Mouse (Mus musculus) midbrain, embryonic 10.5 days (tissue): ENCODE measurements around the gene Rgl1. TPM values are rescaled to one million over a fixed set of nuclear protein-coding genes. Genes with fewer than 3 reads are reported as not detected.

Experiments used
- DNase-seq: peaks from one replicate; pipeline ENCODE4 v3.0.0-alpha.2; 2017; ENCODE audit warnings: low spot score
- H3K27ac ChIP-seq: fragments of 300-500 bp; sonication (generic); replicated peaks from 2 replicates; pipeline ENCODE4 v1.5.1; 2016; ENCODE audit warnings: mild to moderate bottlenecking
- H3K27me3 ChIP-seq: fragments of 300-500 bp; sonication (generic); 2 replicates; pipeline ENCODE4 v1.6.1; 2016; ENCODE audit warnings: low read depth, mild to moderate bottlenecking; ENCODE audit not compliant: poor library complexity, severe bottlenecking
- H3K36me3 ChIP-seq: fragments of 300-500 bp; sonication (generic); 2 replicates; pipeline ENCODE4 v1.6.1; 2016; ENCODE audit warnings: mild to moderate bottlenecking, moderate library complexity
- H3K4me1 ChIP-seq: fragments of 300-500 bp; sonication (generic); 2 replicates; pipeline ENCODE4 v1.6.1; 2016
- H3K4me3 ChIP-seq: fragments of 300-500 bp; sonication (generic); 2 replicates; pipeline ENCODE4 v1.5.1; 2016; ENCODE audit warnings: mild to moderate bottlenecking, moderate library complexity
- H3K9me3 ChIP-seq: fragments of 300-500 bp; sonication (generic); replicated peaks from 2 replicates; pipeline ENCODE4 v1.6.1; 2016; ENCODE audit warnings: mild to moderate bottlenecking
- WGBS: fragments of 180-500 bp; shearing (Covaris S2); methylation state at CpG from one replicate; pipeline ENCODE4 v1.1.7; 2016; 5-methylcytosine and 5-hydroxymethylcytosine counted together
- polyA plus RNA-seq: library from polyadenylated mRNA; unstranded; fragments of >200 nt; fragmentation: Nextera tagmentation; extraction: Ambion mirVana; gene quantifications from 2 replicates; pipeline ENCODE4 v1.2.1, GENCODE M21; 2016

Rgl1 gene
- polyA plus RNA-seq, 1 experiment from 2014 or later: 23.2 TPM

GRCm38 (mm10) chr1:152553912-152554547, 212.1 kb downstream of the Rgl1 start:
- H3K4me1 ChIP-seq: peaks cover 37% of the 10 kb centered on the region
- 82% methylated on average over 15 of the region's 15 CpGs for WGBS

GRCm38 (mm10) chr1:152550973-152551372, 215.2 kb downstream of the Rgl1 start:
- H3K27me3 ChIP-seq: no peaks in the 10 kb centered on the region
- 91% methylated on average over 3 of the region's 3 CpGs for WGBS

More at GRCm38 (mm10) chr1:152553912-152554547, 212.1 kb downstream of the Rgl1 start:
- no peak overlapping the region for H3K4me3 ChIP-seq
- H3K9me3 ChIP-seq: no peaks in the 10 kb centered on the region
- peaks cover 43% of the 10 kb centered on the region for H3K36me3 ChIP-seq
- peaks cover 15% of the 10 kb centered on the region; the same call in 1 of the 2 replicates for H3K27me3 ChIP-seq
- 0 out of 2 replicates have a peak overlapping the region, but pooled peaks have one; percentile 7 for H3K27ac ChIP-seq
- no peak for DNase-seq

GRCm38 (mm10) chr1:152550544-152550943, 215.6 kb downstream of the Rgl1 start:
- H3K4me3 ChIP-seq: no peak overlapping the region
- H3K36me3 ChIP-seq: peaks cover 72% of the 10 kb centered on the region
- WGBS: 84% methylated on average over 2 of the region's 2 CpGs
- no peak overlapping the region for H3K27ac ChIP-seq
- no peaks in the 10 kb centered on the region for H3K27me3 ChIP-seq
- H3K9me3 ChIP-seq: 0 out of 2 replicates have a peak, but pooled peaks cover 3% of the 10 kb centered on the region
- H3K4me1 ChIP-seq: peaks cover 15% of the 10 kb centered on the region
- no peak for DNase-seq

More at GRCm38 (mm10) chr1:152550973-152551372, 215.2 kb downstream of the Rgl1 start:
- Histone ChIP-seq H3K27ac (no peak overlapping the region), H3K36me3 (peaks cover 68% of the 10 kb centered on the region), H3K9me3 (0 out of 2 replicates have a peak, but pooled peaks cover 3% of the 10 kb centered on the region), H3K4me3 (no peak overlapping the region), H3K4me1 (peaks cover 19% of the 10 kb centered on the region)
- no peak for DNase-seq

- Histone ChIP-seq H3K9me3 (0 out of 2 replicates have a peak, but pooled peaks cover 3% of the 10 kb centered on the region), H3K27ac (no peak overlapping the region), H3K4me3 (no peak overlapping the region), H3K36me3 (peaks cover 72% of the 10 kb centered on the region), H3K4me1 (peaks cover 7% of the 10 kb centered on the region; the same call in 1 of the 2 replicates), H3K27me3 (no peaks in the 10 kb centered on the region)
- DNase-seq: no peak
- WGBS: 87% methylated on average over 13 of the region's 13 CpGs
Measured at GRCm38 (mm10) chr1:152549061-152549738, 217.0 kb downstream of the Rgl1 start.

- no peak overlapping the region for H3K27ac ChIP-seq
- H3K4me1 ChIP-seq: no peaks in the 10 kb centered on the region
- H3K36me3 ChIP-seq: peaks cover 71% of the 10 kb centered on the region
- H3K4me3 ChIP-seq: no peak overlapping the region
- no peaks in the 10 kb centered on the region for H3K27me3 ChIP-seq
- WGBS: 90% methylated on average over 2 of the region's 2 CpGs
- DNase-seq: no peak
- 0 out of 2 replicates have a peak, but pooled peaks cover 3% of the 10 kb centered on the region for H3K9me3 ChIP-seq
Measured at GRCm38 (mm10) chr1:152543449-152544159, 222.5 kb downstream of the Rgl1 start.

- 93% methylated on average over 6 of the region's 6 CpGs for WGBS
- Histone ChIP-seq H3K27ac (no peak overlapping the region), H3K36me3 (peaks cover 69% of the 10 kb centered on the region)
Measured at GRCm38 (mm10) chr1:152542747-152543378, 223.3 kb downstream of the Rgl1 start.

GRCm38 (mm10) chr1:152540304-152540887, 225.8 kb downstream of the Rgl1 start:
- WGBS: 90% methylated on average over 3 of the region's 3 CpGs

More at GRCm38 (mm10) chr1:152542747-152543378, 223.3 kb downstream of the Rgl1 start:
- Histone ChIP-seq H3K27me3 (no peaks in the 10 kb centered on the region), H3K4me1 (no peaks in the 10 kb centered on the region), H3K9me3 (0 out of 2 replicates have a peak, but pooled peaks cover 3% of the 10 kb centered on the region), H3K4me3 (no peak overlapping the region)
- DNase-seq: no peak

GRCm38 (mm10) chr1:152538817-152539216, 227.3 kb downstream of the Rgl1 start:
- 87% methylated on average over 4 of the region's 4 CpGs for WGBS
- H3K4me1 ChIP-seq: 0 out of 2 replicates have a peak, but pooled peaks cover 3% of the 10 kb centered on the region
- H3K27me3 ChIP-seq: no peaks in the 10 kb centered on the region
- H3K9me3 ChIP-seq: no peaks in the 10 kb centered on the region
- peaks cover 54% of the 10 kb centered on the region for H3K36me3 ChIP-seq
- H3K27ac ChIP-seq: no peak overlapping the region
- no peak overlapping the region for H3K4me3 ChIP-seq
- DNase-seq: no peak

More at GRCm38 (mm10) chr1:152540304-152540887, 225.8 kb downstream of the Rgl1 start:
- H3K27ac ChIP-seq: no peak overlapping the region
- H3K27me3 ChIP-seq: no peaks in the 10 kb centered on the region
- DNase-seq: no peak
- H3K4me1 ChIP-seq: 0 out of 2 replicates have a peak, but pooled peaks cover 3% of the 10 kb centered on the region
- no peak overlapping the region for H3K4me3 ChIP-seq
- peaks cover 64% of the 10 kb centered on the region for H3K36me3 ChIP-seq
- H3K9me3 ChIP-seq: no peaks in the 10 kb centered on the region

GRCm38 (mm10) chr1:152537186-152537585, 229.0 kb downstream of the Rgl1 start:
- Histone ChIP-seq H3K9me3 (no peaks in the 10 kb centered on the region), H3K4me1 (peaks cover 3% of the 10 kb centered on the region; the same call in 1 of the 2 replicates), H3K27me3 (no peaks in the 10 kb centered on the region), H3K36me3 (peaks cover 42% of the 10 kb centered on the region), H3K27ac (no peak overlapping the region), H3K4me3 (no peak overlapping the region)
- WGBS: 82% methylated on average over 13 of the region's 13 CpGs
- no peak for DNase-seq

- no peak overlapping the region for H3K27ac ChIP-seq
- no peak for DNase-seq
- WGBS: 61% methylated on average over 16 of the region's 16 CpGs
- peaks cover 3% of the 10 kb centered on the region; the same call in 1 of the 2 replicates for H3K4me1 ChIP-seq
- no peak overlapping the region for H3K4me3 ChIP-seq
- H3K36me3 ChIP-seq: peaks cover 39% of the 10 kb centered on the region
- no peaks in the 10 kb centered on the region for H3K27me3 ChIP-seq
- no peaks in the 10 kb centered on the region for H3K9me3 ChIP-seq
Measured at GRCm38 (mm10) chr1:152536416-152537018, 229.6 kb downstream of the Rgl1 start.

- Histone ChIP-seq H3K36me3 (peaks cover 46% of the 10 kb centered on the region), H3K27me3 (no peaks in the 10 kb centered on the region), H3K4me1 (peaks cover 3% of the 10 kb centered on the region; the same call in 1 of the 2 replicates), H3K9me3 (no peaks in the 10 kb centered on the region), H3K4me3 (no peak overlapping the region), H3K27ac (no peak overlapping the region)
- DNase-seq: no peak
- 93% methylated on average over 7 of the region's 7 CpGs for WGBS
Measured at GRCm38 (mm10) chr1:152534531-152534930, 231.6 kb downstream of the Rgl1 start.
